Mouse (Mus musculus): ENCODE data around the gene Colgalt1.

The Colgalt1 gene

GRCm38 (mm10) chr8:71670621-71671548 lies 60.1 kb downstream of the Colgalt1 start:
- peak; percentile 77 for DNase-seq

- peak; percentile 91 for DNase-seq
Measured at GRCm38 (mm10) chr8:71671549-71671965, 60.8 kb downstream of the Colgalt1 start, which contains the start of gene Unc13a. Gene Unc13a (minus strand): TSS chr8:71671757.

- DNase-seq: no peak
Measured at GRCm38 (mm10) chr8:71672168-71672735, 61.5 kb downstream of the Colgalt1 start.

- no peak for DNase-seq
Measured at GRCm38 (mm10) chr8:71674071-71674470, 63.3 kb downstream of the Colgalt1 start.

Measured in layer of hippocampus, adult 9-11 months (tissue).